Mouse (Mus musculus) cerebral cortex, adult 2 months (tissue): Measurements from ENCODE around the gene Rbfox1.

Experiments
- WGBS: fragments of 180-500 bp; shearing (Covaris S2); methylation state at CpG from one replicate; pipeline ENCODE4 v1.1.7; 2018; 5-methylcytosine and 5-hydroxymethylcytosine counted together

The Rbfox1 gene

GRCm38 (mm10) chr16:5997136-5997535 lies 112.0 kb downstream of the Rbfox1 start:
- 49% methylated on average over 4 of the region's 4 CpGs for WGBS

GRCm38 (mm10) chr16:5997651-5998050 lies 112.5 kb downstream of the Rbfox1 start:
- 83% methylated on average over 4 of the region's 4 CpGs for WGBS

GRCm38 (mm10) chr16:6000016-6000415 lies 114.9 kb downstream of the Rbfox1 start:
- 88% methylated on average over 1 of the region's 1 CpGs for WGBS

GRCm38 (mm10) chr16:6012853-6013252 lies 127.7 kb downstream of the Rbfox1 start:
- 87% methylated on average over 3 of the region's 3 CpGs for WGBS

- 21% methylated on average over 5 of the region's 5 CpGs for WGBS
These were observed 133.5 kb downstream of the Rbfox1 start for GRCm38 (mm10) chr16:6018639-6019038.

- 74% methylated on average over 1 of the region's 1 CpGs for WGBS
These were observed 134.2 kb downstream of the Rbfox1 start for GRCm38 (mm10) chr16:6019361-6019760.

GRCm38 (mm10) chr16:6031280-6031679 lies 146.1 kb downstream of the Rbfox1 start:
- 42% methylated on average over 1 of the region's 1 CpGs for WGBS

GRCm38 (mm10) chr16:6032563-6032962 lies 147.4 kb downstream of the Rbfox1 start:
- 81% methylated on average over 7 of the region's 7 CpGs for WGBS

GRCm38 (mm10) chr16:6034876-6035275 lies 149.7 kb downstream of the Rbfox1 start:
- WGBS = 87% methylated on average over 3 of the region's 3 CpGs

GRCm38 (mm10) chr16:6037009-6037408 lies 151.9 kb downstream of the Rbfox1 start:
- 38% methylated on average over 7 of the region's 7 CpGs for WGBS

- 25% methylated on average over 3 of the region's 3 CpGs for WGBS
These were observed 157.6 kb downstream of the Rbfox1 start for GRCm38 (mm10) chr16:6042766-6043165.

GRCm38 (mm10) chr16:6048601-6049000 lies 163.4 kb downstream of the Rbfox1 start:
- WGBS = 89% methylated on average over 1 of the region's 1 CpGs

GRCm38 (mm10) chr16:6062495-6062894 lies 177.3 kb downstream of the Rbfox1 start:
- WGBS = 82% methylated on average over 1 of the region's 1 CpGs

- 89% methylated on average over 4 of the region's 4 CpGs for WGBS
These were observed 180.3 kb downstream of the Rbfox1 start for GRCm38 (mm10) chr16:6065481-6065880.

- WGBS = 45% methylated on average over 10 of the region's 10 CpGs
These were observed 190.4 kb downstream of the Rbfox1 start for GRCm38 (mm10) chr16:6075442-6076050.

GRCm38 (mm10) chr16:6079017-6079416 lies 193.9 kb downstream of the Rbfox1 start:
- WGBS = 53% methylated on average over 4 of the region's 4 CpGs

- 66% methylated on average over 7 of the region's 7 CpGs for WGBS
These were observed 199.7 kb downstream of the Rbfox1 start for GRCm38 (mm10) chr16:6084701-6085365.

GRCm38 (mm10) chr16:6086200-6086599 lies 201.0 kb downstream of the Rbfox1 start:
- WGBS = 46% methylated on average over 3 of the region's 3 CpGs

GRCm38 (mm10) chr16:6091326-6092123 lies 206.4 kb downstream of the Rbfox1 start:
- 81% methylated on average over 3 of the region's 3 CpGs for WGBS

GRCm38 (mm10) chr16:6095604-6096372 lies 210.6 kb downstream of the Rbfox1 start:
- WGBS = 80% methylated on average over 2 of the region's 2 CpGs

- WGBS = 71% methylated on average over 7 of the region's 7 CpGs
These were observed 212.3 kb downstream of the Rbfox1 start for GRCm38 (mm10) chr16:6097244-6098040.
